Comparison of ENCODE assay signal across 8 mouse cellular contexts in genomic region chr1:127869276-127869675, GRCm38 (mm10). TPM values are rescaled to one million over a fixed set of nuclear protein-coding genes. Genes with fewer than 3 reads are reported as not detected.
DNase-seq lines count a peak whose midpoint lies in the region; ATAC-seq lines count a peak whose summit lies in the region.

No protein-coding gene starts in this region.

- peak overlapping the region; percentile 71 for H3K4me3 ChIP-seq in heart, embryonic 16.5 days (ENCODE audit: low read length)
- H3K4me3 ChIP-seq in hindbrain, embryonic 10.5 days, result peak overlapping the region; percentile 68
- H3K4me3 ChIP-seq in midbrain, embryonic 11.5 days (ENCODE audit: low read depth, low read length), result peak overlapping the region; percentile 83

- H3K36me3 ChIP-seq in heart, embryonic 16.5 days (ENCODE audit: control insufficient read depth, insufficient read depth), result peaks cover 3% of the 10 kb centered on the region
- peaks cover 32% of the 10 kb centered on the region for H3K36me3 ChIP-seq in hindbrain, embryonic 10.5 days
- H3K36me3 ChIP-seq in midbrain, embryonic 11.5 days (ENCODE audit: control insufficient read depth, insufficient read depth, low read length), result 0 out of 2 replicates have a peak, but pooled peaks cover 2% of the 10 kb centered on the region

- peaks cover 6% of the 10 kb centered on the region for H3K4me1 ChIP-seq in heart, embryonic 16.5 days (ENCODE audit: control insufficient read depth, insufficient read depth, low read length)
- H3K4me1 ChIP-seq in hindbrain, embryonic 10.5 days (replicated peaks), result peaks cover 7% of the 10 kb centered on the region
- peaks cover 3% of the 10 kb centered on the region; the same call in 1 of the 2 replicates for H3K4me1 ChIP-seq in midbrain, embryonic 11.5 days (ENCODE audit: control insufficient read depth, insufficient read depth, low read length)

- WGBS in heart, embryonic 16.5 days, result 18% methylated on average over 8 of the region's 8 CpGs
- WGBS in hindbrain, embryonic 10.5 days, result 54% methylated on average over 8 of the region's 8 CpGs
- 52% methylated on average over 8 of the region's 8 CpGs for WGBS in midbrain, embryonic 11.5 days

- no peaks in the 10 kb centered on the region for H3K27me3 ChIP-seq in heart, embryonic 16.5 days (ENCODE audit: control insufficient read depth, insufficient read depth, low read length)
- no peaks in the 10 kb centered on the region for H3K27me3 ChIP-seq in hindbrain, embryonic 10.5 days (ENCODE audit: insufficient read depth, poor library complexity, severe bottlenecking)
- H3K27me3 ChIP-seq in midbrain, embryonic 11.5 days (ENCODE audit: control insufficient read depth, insufficient read depth, low read length), result no peaks in the 10 kb centered on the region

- peak overlapping the region; percentile 78 for H3K4me2 ChIP-seq in heart, embryonic 16.5 days (ENCODE audit: low read depth, low read length)
- H3K4me2 ChIP-seq in midbrain, embryonic 11.5 days, result peak overlapping the region; percentile 74

- intact Hi-C loops in heart, postnatal 36 days (cut with DNase I), result loop anchor here (5.0 kb wide), 1 partner anchor 97 kb away; the partner anchor contains the start of gene Ccnt2

- H3K27ac ChIP-seq in heart, embryonic 16.5 days (ENCODE audit: low read length), result peak overlapping the region; percentile 84
- H3K27ac ChIP-seq in hindbrain, embryonic 10.5 days, result peak overlapping the region; percentile 86
- no peak overlapping the region for H3K27ac ChIP-seq in midbrain, embryonic 11.5 days (ENCODE audit: low read depth, low read length)

- ATAC-seq in heart, embryonic 16.5 days (replicated peaks; ENCODE audit: extremely low read depth, insufficient read depth, low FRiP score), result no peak
- no peak for ATAC-seq in midbrain, embryonic 11.5 days (ENCODE audit: low FRiP score)

- no peak for DNase-seq in heart, postnatal 36 days
- DNase-seq in NIH3T3 (ENCODE audit: low read depth), result peak; percentile 78
- no peak for DNase-seq in hindbrain, embryonic 10.5 days (ENCODE audit: low spot score)
- no peak for DNase-seq in midbrain, embryonic 11.5 days (ENCODE audit: low spot score, missing footprints)
- no peak for DNase-seq in spleen, postnatal 4 days (ENCODE audit: low spot score in 2 of 2)
- DNase-seq in embryo, embryonic 11 days, result no peak
- no peak for DNase-seq in testis, postnatal 14 days (ENCODE audit: low spot score)

- H3K9me3 ChIP-seq in heart, embryonic 16.5 days (replicated peaks; ENCODE audit: control insufficient read depth, low read length), result no peaks in the 10 kb centered on the region
- no peaks in the 10 kb centered on the region for H3K9me3 ChIP-seq in hindbrain, embryonic 10.5 days
- H3K9me3 ChIP-seq in midbrain, embryonic 11.5 days (ENCODE audit: control insufficient read depth, low read length), result no peaks in the 10 kb centered on the region

- H3K9ac ChIP-seq in heart, embryonic 16.5 days (ENCODE audit: low read length), result peak overlapping the region; percentile 80
- H3K9ac ChIP-seq in midbrain, embryonic 11.5 days (ENCODE audit: low read length), result peak overlapping the region; percentile 76

RNA-seq across cellular contexts. Expression of gene Rab3gap1, which starts 0.7 kb away (rescaled TPM):
- polyA plus RNA-seq in heart, embryonic 16.5 days (2015; fragmentation: Nextera tagmentation; extraction: Ambion mirVana), result 25.7 and 28.5 TPM in 2 replicates
- 10 to 100 TPM; 41.2 to 42.7 TPM for total RNA-seq in heart, postnatal 36 days (2021)
- polyA plus RNA-seq in hindbrain, embryonic 10.5 days (2016; fragmentation: Nextera tagmentation; extraction: Ambion mirVana), result 15.0 and 15.8 TPM in 2 replicates
- 14.1 and 15.5 TPM in 2 replicates for polyA plus RNA-seq in midbrain, embryonic 11.5 days (2014; fragmentation: Nextera tagmentation; extraction: Ambion mirVana)

RNA-seq across cellular contexts. Expression of gene Map3k19, which starts 14.4 kb away (rescaled TPM):
- polyA plus RNA-seq in heart, embryonic 16.5 days (2015; fragmentation: Nextera tagmentation; extraction: Ambion mirVana), result 0.16 and 0.21 TPM in 2 replicates
- total RNA-seq in heart, postnatal 36 days (2021), result under 1 TPM in 1 of 2 experiments, not detected in 1; 0.05 TPM
- 0.15 and 0.76 TPM in 2 replicates for polyA plus RNA-seq in hindbrain, embryonic 10.5 days (2016; fragmentation: Nextera tagmentation; extraction: Ambion mirVana)
- 0.10 TPM in 1 of 2 replicates, not detected in the other for polyA plus RNA-seq in midbrain, embryonic 11.5 days (2014; fragmentation: Nextera tagmentation; extraction: Ambion mirVana)
